Mouse (Mus musculus): ENCODE results near the gene Tlr12. TPM values are rescaled to one million over a fixed set of nuclear protein-coding genes. Genes with fewer than 3 reads are reported as not detected.

Tlr12 gene
- polyA plus RNA-seq, 1 experiment: 0.04 TPM

DNA sequence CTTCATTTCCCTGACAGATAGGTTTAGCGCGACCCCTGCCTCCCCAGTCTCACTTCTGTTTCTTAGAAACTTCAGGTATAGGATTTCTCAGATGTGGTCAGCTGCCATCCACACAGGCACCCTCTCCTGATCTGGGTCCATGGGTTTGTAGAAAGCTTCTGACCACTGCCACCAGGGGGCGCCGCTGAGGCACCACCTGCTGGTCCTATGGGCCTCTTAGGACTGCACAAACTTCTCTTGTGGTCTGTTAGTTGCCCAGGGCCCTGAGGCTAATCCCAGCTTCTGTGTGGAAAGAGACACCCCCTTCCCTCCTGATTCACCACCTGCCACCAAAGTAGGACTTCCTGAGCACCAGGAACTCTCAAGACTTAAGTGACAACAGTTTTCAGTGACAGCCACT is 39.2 kb downstream of the Tlr12 start:
- Histone ChIP-seq H3K27me3 (ENCODE audit: control insufficient read depth, insufficient read depth, low read length) (no peaks in the 10 kb centered on the region), H3K4me3 (ENCODE audit: control insufficient read depth, low read depth, low read length) (no peak overlapping the region), H3K27ac (ENCODE audit: control insufficient read depth, insufficient read depth, low read depth, low read length) (no peak overlapping the region), H3K4me1 (ENCODE audit: control insufficient read depth, insufficient read depth, low read length) (no peaks in the 10 kb centered on the region), H3K36me3 (ENCODE audit: control insufficient read depth, insufficient read depth, low read length) (no peaks in the 10 kb centered on the region)
- no peak for TF ChIP-seq POLR2A (IDR thresholded peaks at IDR 0.05; ENCODE audit: control insufficient read depth, low read depth, low read length)
- TF ChIP-seq CTCF (IDR thresholded peaks at IDR 0.05; ENCODE audit: control insufficient read depth, insufficient read depth, insufficient replicate concordance, low read depth, low read length): peak; percentile 76

DNA sequence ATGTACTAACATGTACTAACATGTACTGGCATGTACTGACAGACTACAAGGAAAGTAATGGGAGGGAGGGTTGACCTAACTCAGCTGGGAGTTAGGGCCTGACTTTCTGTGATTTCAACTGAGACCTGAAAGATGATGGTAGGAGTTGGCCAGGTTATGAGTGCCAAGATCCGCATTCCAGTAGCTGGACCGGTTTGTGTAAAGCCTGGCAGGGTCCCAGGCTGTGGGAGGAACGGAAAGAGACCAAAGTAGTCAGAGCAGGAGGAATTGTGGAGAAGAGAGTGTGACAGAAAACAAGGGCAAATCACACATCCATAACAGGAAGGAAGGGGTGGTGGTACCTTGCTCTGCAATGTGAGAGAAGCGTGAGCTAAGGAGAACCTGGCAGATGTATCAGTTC is 42.6 kb downstream of the Tlr12 start:
- TF ChIP-seq POLR2A (IDR thresholded peaks at IDR 0.05; ENCODE audit: control insufficient read depth, low read depth, low read length) (no peak), CTCF (IDR thresholded peaks at IDR 0.05; ENCODE audit: control insufficient read depth, insufficient read depth, insufficient replicate concordance, low read depth, low read length) (no peak)
- H3K4me1 ChIP-seq (ENCODE audit: control insufficient read depth, insufficient read depth, low read length): no peaks in the 10 kb centered on the region
- no peaks in the 10 kb centered on the region for H3K36me3 ChIP-seq (ENCODE audit: control insufficient read depth, insufficient read depth, low read length)
- no peaks in the 10 kb centered on the region for H3K27me3 ChIP-seq (ENCODE audit: control insufficient read depth, insufficient read depth, low read length)
- H3K27ac ChIP-seq (ENCODE audit: control insufficient read depth, insufficient read depth, low read depth, low read length): no peak overlapping the region
- no peak overlapping the region for H3K4me3 ChIP-seq (ENCODE audit: control insufficient read depth, low read depth, low read length)

Other genes with a start within 250 kb of the Tlr12 start
- 7.5 and 7.7 TPM in 2 replicates for gene Zscan20, start 8.5 kb downstream of the Tlr12 start, polyA plus RNA-seq (2012; rRNA removed)
- gene Phc2, start 36.1 kb upstream of the Tlr12 start, polyA plus RNA-seq (2012; rRNA removed): 44.6 and 47.8 TPM in 2 replicates
- gene A3galt2, start 136.7 kb upstream of the Tlr12 start, polyA plus RNA-seq (2012; rRNA removed): 0.06 and 0.07 TPM in 2 replicates
- 16.0 and 16.5 TPM in 2 replicates for gene Zfp362, start 187.4 kb upstream of the Tlr12 start, polyA plus RNA-seq (2012; rRNA removed)